Mouse (Mus musculus): ENCODE data around the gene Ttc7. TPM values are rescaled to one million over a fixed set of nuclear protein-coding genes. Genes with fewer than 3 reads are reported as not detected.

Ttc7 gene
- polyA plus RNA-seq, 1 experiment from 2014 or later: 13.1 TPM

GRCm38 (mm10) chr17:87269454-87269853 is 13.2 kb upstream of the Ttc7 start:
- no peak overlapping the region for H3K27ac ChIP-seq
- H3K4me3 ChIP-seq (replicated peaks): no peak overlapping the region
- 63% methylated on average over 6 of the region's 6 CpGs for WGBS
- H3K4me2 ChIP-seq: no peak overlapping the region
- ATAC-seq (ENCODE audit: insufficient read depth, low FRiP score, low read depth): no peak
- no peaks in the 10 kb centered on the region for H3K36me3 ChIP-seq
- H3K9ac ChIP-seq: no peak overlapping the region
- H3K4me1 ChIP-seq: peaks cover 4% of the 10 kb centered on the region
- H3K27me3 ChIP-seq (replicated peaks): no peaks in the 10 kb centered on the region
- no peaks in the 10 kb centered on the region for H3K9me3 ChIP-seq

DNA sequence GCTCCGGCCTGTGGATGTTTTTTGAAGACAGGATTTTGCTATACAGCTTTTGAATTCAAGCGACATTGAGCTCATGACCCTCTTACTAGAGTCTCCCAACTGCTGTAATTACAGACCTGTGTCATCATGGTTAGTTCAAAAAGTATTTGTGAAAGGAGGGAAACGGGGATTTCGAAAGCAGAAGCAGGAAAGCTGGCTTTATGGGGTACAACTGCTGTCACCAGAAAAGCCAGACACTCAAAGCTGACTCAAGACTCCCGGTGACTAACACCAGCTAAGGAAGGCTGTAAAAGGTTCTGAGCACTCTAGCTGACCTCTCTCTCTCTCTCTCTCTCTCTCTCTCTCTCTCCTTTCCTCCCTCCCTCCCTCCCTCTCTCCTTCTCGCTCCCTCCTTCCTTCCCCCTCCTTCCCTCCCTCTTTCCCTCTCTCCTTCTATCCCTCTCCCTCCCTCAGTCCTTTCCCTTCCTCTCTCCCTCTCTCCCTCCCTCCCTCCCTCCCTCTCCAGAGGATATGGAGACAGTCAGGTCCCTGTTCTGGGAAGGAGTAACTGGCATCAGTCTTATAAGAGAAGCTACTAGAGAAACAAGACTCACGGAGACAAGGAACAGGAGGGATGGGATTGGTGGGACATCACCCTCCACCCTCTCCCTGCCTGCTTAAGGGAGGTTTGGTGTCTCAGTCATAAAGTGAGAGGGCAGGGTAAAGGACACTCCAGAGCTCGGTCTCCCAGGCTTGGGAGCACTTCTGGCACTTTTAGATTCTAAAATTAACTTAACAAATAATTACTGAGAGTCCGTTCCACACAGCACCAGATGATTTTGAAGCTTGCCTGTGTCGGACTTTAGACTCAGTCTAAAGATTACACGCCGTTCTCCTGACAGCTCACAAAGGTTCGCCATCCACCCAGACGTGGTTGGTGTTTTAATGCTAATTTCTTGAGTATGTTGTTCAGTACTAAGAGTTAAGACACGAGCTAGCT is 7.0 kb upstream of the Ttc7 start:
- Histone ChIP-seq H3K4me2 (no peak overlapping the region), H3K36me3 (no peaks in the 10 kb centered on the region), H3K4me3 (replicated peaks) (no peak overlapping the region), H3K27ac (no peak overlapping the region), H3K27me3 (replicated peaks) (no peaks in the 10 kb centered on the region), H3K4me1 (no peaks in the 10 kb centered on the region), H3K9me3 (no peaks in the 10 kb centered on the region), H3K9ac (no peak overlapping the region)
- WGBS: 49% methylated on average over 15 of the region's 15 CpGs
- no peak for ATAC-seq (ENCODE audit: insufficient read depth, low FRiP score, low read depth)

DNA sequence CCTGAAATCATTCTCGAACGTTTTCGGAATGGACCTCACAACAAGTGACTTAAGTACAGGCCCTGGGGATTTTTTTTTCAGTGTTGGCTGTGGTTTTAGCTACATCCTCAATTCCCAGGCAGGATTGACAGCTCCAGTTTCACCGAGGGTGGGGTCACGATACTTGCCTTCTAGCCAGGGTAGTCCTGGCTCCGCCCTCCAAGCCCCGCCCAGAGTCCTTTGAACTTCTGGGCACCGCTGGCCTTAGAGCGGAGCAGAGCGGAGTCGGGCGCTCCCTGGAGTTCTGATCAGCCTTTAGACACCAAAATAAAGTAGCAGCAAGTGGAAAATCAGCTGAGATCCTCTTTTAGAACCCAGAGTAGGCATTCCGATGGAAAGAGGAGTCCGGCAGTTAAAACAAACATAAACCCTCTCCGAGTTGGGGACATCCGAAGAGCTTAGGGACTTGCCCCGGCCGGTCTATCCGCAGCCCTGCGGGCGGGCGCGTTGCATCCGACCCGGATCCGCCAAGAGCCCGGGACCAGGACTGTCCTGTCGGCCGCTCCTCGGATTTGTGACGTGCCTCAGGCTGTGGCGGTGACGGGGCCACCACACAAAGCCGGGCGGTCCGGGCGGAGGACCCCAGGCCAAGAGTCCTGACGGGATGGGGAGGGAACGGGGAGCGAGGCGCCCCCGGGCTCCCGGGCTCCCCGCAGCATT is 530 bp upstream of the Ttc7 start:
- Histone ChIP-seq H3K36me3 (no peaks in the 10 kb centered on the region), H3K27ac (peak overlapping the region; percentile 94), H3K9ac (peak overlapping the region; percentile 83), H3K27me3 (replicated peaks) (0 out of 2 replicates have a peak, but pooled peaks cover 7% of the 10 kb centered on the region), H3K4me3 (replicated peaks) (peak overlapping the region; percentile 63), H3K9me3 (no peaks in the 10 kb centered on the region), H3K4me1 (peaks cover 14% of the 10 kb centered on the region), H3K4me2 (peak overlapping the region; percentile 98)
- peak; percentile 87 for ATAC-seq (ENCODE audit: insufficient read depth, low FRiP score, low read depth)
- under 1% methylated on average over 42 of the region's 44 CpGs for WGBS

DNA sequence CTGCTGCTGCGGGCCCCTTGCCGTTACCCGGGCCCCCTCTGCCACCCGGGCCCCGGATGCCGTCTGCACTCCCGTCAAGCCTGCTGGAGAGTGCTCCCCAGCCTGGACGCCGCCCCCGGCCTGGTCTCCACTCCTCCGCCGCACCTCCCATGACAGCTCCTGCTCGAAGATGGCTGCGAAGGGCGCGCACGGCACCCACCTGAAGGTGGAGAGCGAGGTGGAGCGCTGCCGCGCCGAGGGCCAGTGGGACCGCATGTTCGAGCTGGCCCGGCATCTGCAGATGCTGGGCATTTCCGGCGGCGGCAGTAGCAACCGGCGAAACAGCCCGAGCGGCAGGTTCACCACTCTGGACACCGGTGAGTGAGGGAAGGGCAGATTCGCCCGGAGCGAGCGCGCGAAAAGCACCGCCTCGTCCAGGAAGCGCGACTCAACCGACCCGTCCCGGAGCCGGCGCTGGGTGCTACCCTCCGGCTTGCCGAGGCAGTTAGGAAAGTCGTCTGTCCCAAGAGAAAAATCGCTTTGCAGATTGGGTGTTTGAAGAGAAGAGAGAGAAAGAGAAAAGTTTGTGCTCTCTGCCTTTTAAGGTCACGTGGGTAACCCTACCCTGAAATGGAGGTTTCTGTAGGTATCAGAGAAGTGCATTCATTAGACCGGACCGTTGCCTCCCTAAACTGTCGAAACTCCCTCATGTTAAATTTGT is 519 bp downstream of the Ttc7 start:
- Histone ChIP-seq H3K27me3 (replicated peaks) (0 out of 2 replicates have a peak, but pooled peaks cover 7% of the 10 kb centered on the region), H3K4me1 (peaks cover 14% of the 10 kb centered on the region), H3K9me3 (no peaks in the 10 kb centered on the region), H3K4me3 (replicated peaks) (peak overlapping the region; percentile 63), H3K9ac (peak overlapping the region; percentile 69), H3K4me2 (peak overlapping the region; percentile 98), H3K36me3 (no peaks in the 10 kb centered on the region), H3K27ac (peak overlapping the region; percentile 94)
- ATAC-seq (ENCODE audit: insufficient read depth, low FRiP score, low read depth): peak; percentile 29
- WGBS: under 1% methylated on average over 56 of the region's 56 CpGs

DNA sequence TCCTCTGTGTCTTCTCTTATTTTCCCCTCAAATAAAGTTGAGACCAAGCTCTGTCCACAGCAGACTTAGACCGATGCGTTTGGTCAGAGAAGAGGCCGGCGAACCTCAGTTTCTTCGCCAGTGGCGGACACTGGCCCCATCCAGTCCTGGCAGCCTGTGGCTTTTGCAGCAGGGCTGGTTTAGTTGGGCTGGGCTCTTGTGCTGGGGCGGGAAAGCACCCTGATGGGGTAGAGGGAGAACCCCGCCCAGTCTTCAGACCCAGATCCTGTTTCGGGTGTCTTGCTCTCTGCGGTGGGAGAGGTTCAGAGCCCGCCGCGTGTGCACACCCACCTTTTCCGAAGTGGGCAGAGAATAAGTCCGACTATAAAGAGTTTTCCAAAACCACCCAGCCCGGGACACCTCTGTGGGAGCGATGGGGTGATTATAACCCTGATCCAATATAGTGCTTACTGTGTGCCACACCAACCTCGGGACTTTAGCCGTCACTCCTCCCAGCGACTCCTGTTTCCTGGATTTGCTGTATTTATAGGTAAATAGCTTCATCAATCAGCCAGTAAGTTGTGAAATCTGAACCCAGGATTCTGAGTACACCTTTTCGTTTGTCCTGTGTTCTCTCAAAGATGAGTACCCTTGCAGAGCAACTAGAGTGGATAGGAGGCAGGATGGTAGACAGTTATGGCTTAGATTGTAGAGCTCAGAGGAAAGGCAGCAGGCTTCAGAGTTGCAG is 1.2 kb downstream of the Ttc7 start:
- WGBS: 11% methylated on average over 21 of the region's 21 CpGs

DNA sequence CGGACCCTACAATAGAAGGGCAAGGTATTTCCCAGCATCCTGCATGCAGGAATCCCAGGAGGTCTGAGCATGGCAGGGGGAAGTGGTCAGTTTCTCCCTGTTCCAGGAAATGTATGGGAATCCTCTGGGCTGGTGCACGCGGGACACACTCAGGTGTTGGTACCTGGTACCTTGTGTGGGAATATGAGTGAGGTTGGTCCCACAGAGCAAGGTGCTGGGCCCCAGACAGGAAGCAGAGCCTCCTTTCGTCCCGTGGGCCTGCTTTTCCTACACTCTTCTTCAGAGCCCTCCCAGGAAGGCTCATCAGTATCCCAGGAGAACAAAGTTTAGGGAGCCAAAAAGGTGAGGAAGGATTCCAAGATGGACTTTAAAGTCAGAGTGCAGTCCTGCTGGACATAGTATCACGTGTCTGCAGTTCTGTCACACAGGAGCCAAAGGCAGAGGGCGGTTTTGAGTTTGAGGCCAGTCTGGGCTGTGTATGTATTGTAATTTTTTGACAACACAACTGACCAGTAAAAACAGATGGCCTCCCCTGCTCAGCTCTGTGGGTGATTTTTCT is 1.9 kb downstream of the Ttc7 start:
- Histone ChIP-seq H3K36me3 (no peaks in the 10 kb centered on the region), H3K9me3 (no peaks in the 10 kb centered on the region), H3K4me1 (peaks cover 14% of the 10 kb centered on the region), H3K27me3 (replicated peaks) (0 out of 2 replicates have a peak, but pooled peaks cover 7% of the 10 kb centered on the region), H3K27ac (no peak overlapping the region), H3K4me2 (peak overlapping the region; percentile 98), H3K9ac (no peak overlapping the region; the same call in 1 of the 2 replicates), H3K4me3 (replicated peaks) (peak overlapping the region; percentile 63)
- 78% methylated on average over 7 of the region's 7 CpGs for WGBS
- ATAC-seq (ENCODE audit: insufficient read depth, low FRiP score, low read depth): no peak

More for the DNA sequence above, 1.2 kb downstream of the Ttc7 start:
- peak overlapping the region; percentile 1; the same call in 1 of the 2 replicates for H3K27ac ChIP-seq
- 0 out of 2 replicates have a peak, but pooled peaks cover 7% of the 10 kb centered on the region for H3K27me3 ChIP-seq (replicated peaks)
- H3K4me1 ChIP-seq: peaks cover 14% of the 10 kb centered on the region
- H3K9ac ChIP-seq: peak overlapping the region; percentile 69; the same call in 1 of the 2 replicates
- no peak for ATAC-seq (ENCODE audit: insufficient read depth, low FRiP score, low read depth)
- H3K4me3 ChIP-seq (replicated peaks): peak overlapping the region; percentile 63
- H3K9me3 ChIP-seq: no peaks in the 10 kb centered on the region
- H3K4me2 ChIP-seq: peak overlapping the region; percentile 98
- no peaks in the 10 kb centered on the region for H3K36me3 ChIP-seq

DNA sequence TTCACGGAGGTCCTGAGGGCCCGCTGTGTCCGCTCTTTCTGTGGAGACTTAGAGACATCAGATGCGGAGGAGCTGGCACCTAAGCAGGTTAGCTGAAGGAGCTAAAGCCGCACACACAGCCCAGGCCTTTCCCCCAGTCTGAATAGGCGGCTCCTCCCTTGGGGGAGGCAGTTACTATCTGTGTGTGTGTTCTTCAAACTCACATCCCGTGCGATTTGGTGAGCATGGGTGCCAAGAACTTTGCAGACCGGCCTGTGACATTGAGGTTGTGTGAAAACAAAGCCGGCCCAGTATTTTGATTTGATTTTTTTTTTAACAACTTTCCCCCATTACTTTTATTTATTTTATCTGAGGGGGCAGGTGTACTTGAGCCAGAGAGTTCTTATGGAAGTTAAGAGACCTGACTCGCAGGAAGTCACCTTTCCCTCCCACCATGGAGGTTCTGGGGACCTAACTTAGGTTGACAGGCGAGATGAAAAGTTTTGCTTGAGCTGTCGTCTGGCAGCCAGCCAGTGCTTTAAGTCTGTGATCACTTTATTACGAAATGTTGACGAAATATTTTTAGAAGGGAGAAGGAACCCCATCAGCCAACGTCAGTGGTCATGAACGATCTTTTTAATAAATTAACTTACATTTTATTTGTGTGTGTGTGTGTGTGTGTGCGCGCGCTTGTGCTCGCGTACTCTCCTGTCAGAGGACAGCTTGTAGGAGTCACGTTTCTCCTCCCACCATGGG is 3.2 kb downstream of the Ttc7 start:
- H3K27me3 ChIP-seq (replicated peaks): 0 out of 2 replicates have a peak, but pooled peaks cover 7% of the 10 kb centered on the region
- no peak overlapping the region for H3K27ac ChIP-seq
- ATAC-seq (ENCODE audit: insufficient read depth, low FRiP score, low read depth): no peak
- 63% methylated on average over 23 of the region's 23 CpGs for WGBS
- no peaks in the 10 kb centered on the region for H3K9me3 ChIP-seq
- H3K9ac ChIP-seq: no peak overlapping the region
- H3K4me3 ChIP-seq (replicated peaks): no peak overlapping the region
- H3K36me3 ChIP-seq: no peaks in the 10 kb centered on the region
- peaks cover 14% of the 10 kb centered on the region for H3K4me1 ChIP-seq
- no peak overlapping the region for H3K4me2 ChIP-seq

- H3K9me3 ChIP-seq: no peaks in the 10 kb centered on the region
- no peak overlapping the region for H3K4me3 ChIP-seq (replicated peaks)
- H3K4me1 ChIP-seq: peaks cover 12% of the 10 kb centered on the region
- H3K4me2 ChIP-seq: no peak overlapping the region
- 69% methylated on average over 8 of the region's 8 CpGs for WGBS
- 0 out of 2 replicates have a peak, but pooled peaks cover 7% of the 10 kb centered on the region for H3K27me3 ChIP-seq (replicated peaks)
- no peak overlapping the region for H3K9ac ChIP-seq
- H3K27ac ChIP-seq: no peak overlapping the region
- no peak for ATAC-seq (ENCODE audit: insufficient read depth, low FRiP score, low read depth)
- no peaks in the 10 kb centered on the region for H3K36me3 ChIP-seq
These were observed 3.9 kb downstream of the Ttc7 start for GRCm38 (mm10) chr17:87286481-87287143.

GRCm38 (mm10) chr17:87287197-87287777 is 4.6 kb downstream of the Ttc7 start:
- Histone ChIP-seq H3K4me1 (peaks cover 9% of the 10 kb centered on the region; the same call in 1 of the 2 replicates), H3K4me3 (replicated peaks) (no peak overlapping the region), H3K27me3 (replicated peaks) (0 out of 2 replicates have a peak, but pooled peaks cover 7% of the 10 kb centered on the region), H3K9ac (no peak overlapping the region), H3K4me2 (no peak overlapping the region), H3K27ac (no peak overlapping the region), H3K36me3 (no peaks in the 10 kb centered on the region), H3K9me3 (no peaks in the 10 kb centered on the region)
- no peak for ATAC-seq (ENCODE audit: insufficient read depth, low FRiP score, low read depth)
- 68% methylated on average over 8 of the region's 8 CpGs for WGBS
